Mouse (Mus musculus): ENCODE results near the gene Kctd15. TPM values are rescaled to one million over a fixed set of nuclear protein-coding genes. Genes with fewer than 3 reads are reported as not detected.

Gene Kctd15
- polyA plus RNA-seq, 1 experiment, result 26.7 TPM

- Histone ChIP-seq H3K36me3 (ENCODE audit: control insufficient read depth, insufficient read depth) (peaks cover 3% of the 10 kb centered on the region), H3K79me3 (ENCODE audit: low read depth) (no peaks in the 10 kb centered on the region), H3K79me2 (ENCODE audit: control insufficient read depth, insufficient read depth) (no peaks in the 10 kb centered on the region), H3ac (ENCODE audit: control insufficient read depth, insufficient read length, low read depth) (no peak overlapping the region), H3K27me3 (ENCODE audit: control insufficient read depth, insufficient read depth, insufficient read length) (no peaks in the 10 kb centered on the region), H3K4me3 (ENCODE audit: insufficient read depth, poor library complexity, severe bottlenecking) (no peak overlapping the region)
- TF ChIP-seq CEBPB (IDR thresholded peaks at IDR 0.05; ENCODE audit: low read depth) (no peak), CTCF (IDR thresholded peaks at IDR 0.05; ENCODE audit: control insufficient read depth, insufficient read depth, insufficient read length) (no peak)
Observed at GRCm38 (mm10) chr7:34645623-34646022, 10.9 kb downstream of the Kctd15 start.

- Histone ChIP-seq H3K27me3 (ENCODE audit: control insufficient read depth, insufficient read depth, insufficient read length) (no peaks in the 10 kb centered on the region), H3K79me2 (ENCODE audit: control insufficient read depth, insufficient read depth) (no peaks in the 10 kb centered on the region), H3K79me3 (ENCODE audit: low read depth) (no peaks in the 10 kb centered on the region), H3ac (ENCODE audit: control insufficient read depth, insufficient read length, low read depth) (no peak overlapping the region), H3K36me3 (ENCODE audit: control insufficient read depth, insufficient read depth) (peaks cover 3% of the 10 kb centered on the region), H3K4me3 (ENCODE audit: insufficient read depth, poor library complexity, severe bottlenecking) (no peak overlapping the region)
- TF ChIP-seq MYOD1 (IDR thresholded peaks at IDR 0.05; ENCODE audit: control insufficient read depth, insufficient read length, low read depth) (no peak), CEBPB (IDR thresholded peaks at IDR 0.05; ENCODE audit: low read depth) (no peak), MYOG (IDR thresholded peaks at IDR 0.05; ENCODE audit: control insufficient read depth, extremely low read depth, insufficient read length) (no peak), FOSL1 (IDR thresholded peaks at IDR 0.05; ENCODE audit: insufficient read depth, low read length, poor library complexity, severe bottlenecking) (no peak), MAX (IDR thresholded peaks at IDR 0.05) (no peak), USF1 (IDR thresholded peaks at IDR 0.05; ENCODE audit: low read depth) (no peak), CTCF (IDR thresholded peaks at IDR 0.05; ENCODE audit: control insufficient read depth, insufficient read depth, insufficient read length) (no peak)
Observed at GRCm38 (mm10) chr7:34644591-34644990, 11.9 kb downstream of the Kctd15 start.

GRCm38 (mm10) chr7:34643329-34643728 lies 13.2 kb downstream of the Kctd15 start:
- Histone ChIP-seq H3ac (ENCODE audit: control insufficient read depth, insufficient read length, low read depth) (no peak overlapping the region), H3K4me3 (ENCODE audit: insufficient read depth, poor library complexity, severe bottlenecking) (no peak overlapping the region), H3K79me3 (ENCODE audit: low read depth) (no peaks in the 10 kb centered on the region), H3K79me2 (ENCODE audit: control insufficient read depth, insufficient read depth) (no peaks in the 10 kb centered on the region), H3K36me3 (ENCODE audit: control insufficient read depth, insufficient read depth) (peaks cover 3% of the 10 kb centered on the region), H3K27me3 (ENCODE audit: control insufficient read depth, insufficient read depth, insufficient read length) (no peaks in the 10 kb centered on the region)
- TF ChIP-seq CTCF (IDR thresholded peaks at IDR 0.05; ENCODE audit: control insufficient read depth, insufficient read depth, insufficient read length) (no peak), MYOG (IDR thresholded peaks at IDR 0.05; ENCODE audit: control insufficient read depth, extremely low read depth, insufficient read length) (no peak), USF1 (IDR thresholded peaks at IDR 0.05; ENCODE audit: low read depth) (no peak), CEBPB (IDR thresholded peaks at IDR 0.05; ENCODE audit: low read depth) (no peak), FOSL1 (IDR thresholded peaks at IDR 0.05; ENCODE audit: insufficient read depth, low read length, poor library complexity, severe bottlenecking) (no peak)

- Histone ChIP-seq H3ac (ENCODE audit: control insufficient read depth, insufficient read length, low read depth) (no peak overlapping the region), H3K27me3 (ENCODE audit: control insufficient read depth, insufficient read depth, insufficient read length) (no peaks in the 10 kb centered on the region), H3K4me3 (ENCODE audit: insufficient read depth, poor library complexity, severe bottlenecking) (no peak overlapping the region), H3K36me3 (ENCODE audit: control insufficient read depth, insufficient read depth) (peaks cover 3% of the 10 kb centered on the region), H3K79me2 (ENCODE audit: control insufficient read depth, insufficient read depth) (no peaks in the 10 kb centered on the region), H3K79me3 (ENCODE audit: low read depth) (no peaks in the 10 kb centered on the region)
- TF ChIP-seq MYOG (IDR thresholded peaks at IDR 0.05; ENCODE audit: control insufficient read depth, extremely low read depth, insufficient read length) (no peak), MYOD1 (IDR thresholded peaks at IDR 0.05; ENCODE audit: control insufficient read depth, insufficient read length, low read depth) (no peak), CEBPB (IDR thresholded peaks at IDR 0.05; ENCODE audit: low read depth) (no peak), CTCF (IDR thresholded peaks at IDR 0.05; ENCODE audit: control insufficient read depth, insufficient read depth, insufficient read length) (no peak), MAX (IDR thresholded peaks at IDR 0.05) (no peak), FOSL1 (IDR thresholded peaks at IDR 0.05; ENCODE audit: insufficient read depth, low read length, poor library complexity, severe bottlenecking) (no peak), USF1 (IDR thresholded peaks at IDR 0.05; ENCODE audit: low read depth) (no peak)
Observed at GRCm38 (mm10) chr7:34641968-34642367, 14.6 kb downstream of the Kctd15 start.

- Histone ChIP-seq H3K27me3 (ENCODE audit: control insufficient read depth, insufficient read depth, insufficient read length) (no peaks in the 10 kb centered on the region), H3K36me3 (ENCODE audit: control insufficient read depth, insufficient read depth) (no peaks in the 10 kb centered on the region), H3ac (ENCODE audit: control insufficient read depth, insufficient read length, low read depth) (no peak overlapping the region), H3K79me3 (ENCODE audit: low read depth) (no peaks in the 10 kb centered on the region), H3K4me3 (ENCODE audit: insufficient read depth, poor library complexity, severe bottlenecking) (no peak overlapping the region), H3K79me2 (ENCODE audit: control insufficient read depth, insufficient read depth) (no peaks in the 10 kb centered on the region)
- no peak for TF ChIP-seq MAX (IDR thresholded peaks at IDR 0.05)
Observed at GRCm38 (mm10) chr7:34639798-34640197, 16.7 kb downstream of the Kctd15 start.

GRCm38 (mm10) chr7:34636661-34637060 lies 19.9 kb downstream of the Kctd15 start:
- TF ChIP-seq USF1 (IDR thresholded peaks at IDR 0.05; ENCODE audit: low read depth) (no peak), CTCF (IDR thresholded peaks at IDR 0.05; ENCODE audit: control insufficient read depth, insufficient read depth, insufficient read length) (no peak), FOSL1 (IDR thresholded peaks at IDR 0.05; ENCODE audit: insufficient read depth, low read length, poor library complexity, severe bottlenecking) (no peak), MAX (IDR thresholded peaks at IDR 0.05) (no peak), MYOD1 (IDR thresholded peaks at IDR 0.05; ENCODE audit: control insufficient read depth, insufficient read length, low read depth) (no peak), CEBPB (IDR thresholded peaks at IDR 0.05; ENCODE audit: low read depth) (no peak), MYOG (IDR thresholded peaks at IDR 0.05; ENCODE audit: control insufficient read depth, extremely low read depth, insufficient read length) (no peak)
- H3K27me3 ChIP-seq (ENCODE audit: control insufficient read depth, insufficient read depth, insufficient read length), result no peaks in the 10 kb centered on the region
- H3K36me3 ChIP-seq (ENCODE audit: control insufficient read depth, insufficient read depth), result no peaks in the 10 kb centered on the region
- H3K79me3 ChIP-seq (ENCODE audit: low read depth), result no peaks in the 10 kb centered on the region
- H3ac ChIP-seq (ENCODE audit: control insufficient read depth, insufficient read length, low read depth), result no peak overlapping the region
- H3K79me2 ChIP-seq (ENCODE audit: control insufficient read depth, insufficient read depth), result no peaks in the 10 kb centered on the region
- H3K4me3 ChIP-seq (ENCODE audit: insufficient read depth, poor library complexity, severe bottlenecking), result no peak overlapping the region

Data from C2C12 (cell line).